Mouse (Mus musculus) spleen, postnatal 10 days (tissue): Measurements from ENCODE around the gene Wdr35.

Experiments
- DNase-seq, 2 experiments: peaks; one replicate each; pipeline ENCODE4 v3.0.0; 2021 to 2022; ENCODE audit warnings: low spot score in 2 of 2

Gene Wdr35

DNA sequence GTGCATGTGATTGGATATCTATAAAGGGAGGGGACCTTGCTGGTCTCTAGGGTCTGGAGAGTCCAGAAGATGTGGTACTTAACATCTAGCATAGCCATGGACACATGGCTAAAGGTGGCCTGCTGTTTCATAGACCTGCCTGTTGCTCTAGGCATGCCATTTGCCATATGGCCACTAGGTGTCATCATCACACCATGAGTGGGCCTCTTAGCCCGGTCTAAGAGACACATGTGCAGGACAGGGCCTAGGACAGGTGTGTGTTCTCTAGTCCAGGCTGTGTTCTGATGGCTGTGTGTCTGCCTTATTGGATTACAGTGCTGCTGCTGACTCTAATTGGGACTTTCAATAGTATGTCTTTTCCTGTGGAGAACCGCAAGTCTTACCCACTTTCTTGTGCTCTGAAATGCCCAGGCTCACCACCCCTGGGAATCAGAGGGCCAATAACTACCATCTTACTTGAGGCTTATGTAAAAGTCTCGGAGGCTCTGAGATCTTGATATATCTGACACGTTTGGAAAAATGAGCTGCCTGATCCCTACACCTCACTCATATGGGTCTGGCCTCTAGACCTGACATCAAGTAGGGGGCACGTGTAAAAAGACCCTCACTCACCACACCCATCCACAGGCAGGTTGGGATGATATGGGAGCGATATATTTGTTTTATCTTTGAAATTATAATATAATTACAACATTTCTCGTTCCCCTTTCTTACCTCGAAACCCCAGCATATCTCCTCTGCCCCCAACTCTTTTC is 78.6 kb downstream of the Wdr35 start:
- DNase-seq, result peak; percentile 67 to 80

DNA sequence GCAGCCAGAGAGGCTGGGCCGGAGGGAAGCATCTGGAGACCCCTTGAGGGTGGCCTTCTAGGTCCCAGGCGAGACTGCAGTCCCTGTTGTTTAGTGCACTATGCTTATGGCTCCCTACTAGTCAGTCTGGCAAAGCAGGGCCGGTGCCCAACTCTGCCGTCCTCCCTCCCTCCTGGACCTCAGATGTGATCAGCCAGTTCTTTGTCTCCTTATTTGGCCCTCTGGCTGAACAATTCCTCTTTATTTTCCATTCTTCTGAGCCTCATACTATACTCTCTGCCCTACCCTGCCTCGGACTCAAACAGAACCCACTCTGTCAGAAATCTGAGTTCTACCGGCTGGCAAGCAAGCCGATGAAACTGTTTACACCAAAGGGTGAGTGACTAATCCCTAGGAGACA is 79.7 kb downstream of the Wdr35 start:
- DNase-seq, result no peak

DNA sequence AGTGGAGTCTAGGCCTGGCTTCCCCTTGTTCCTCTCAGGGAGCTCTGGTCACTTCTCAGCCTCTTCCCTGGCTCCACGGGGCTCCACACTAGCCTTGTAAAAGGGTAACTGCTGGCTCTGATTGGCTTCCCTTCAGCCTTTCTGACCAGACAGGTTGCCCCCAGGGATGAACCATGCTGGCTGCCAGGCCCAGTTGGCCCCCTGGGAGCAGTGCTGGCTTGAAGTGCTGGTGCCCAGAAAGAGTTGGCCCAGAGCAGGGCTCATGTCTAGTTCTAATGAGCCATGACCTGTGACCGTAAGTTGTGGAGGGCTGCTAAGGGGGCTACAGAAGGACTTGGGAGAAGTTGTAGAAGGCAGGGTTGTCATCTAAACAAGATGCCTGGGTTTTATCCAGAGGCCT is 80.3 kb downstream of the Wdr35 start:
- DNase-seq, result no peak

DNA sequence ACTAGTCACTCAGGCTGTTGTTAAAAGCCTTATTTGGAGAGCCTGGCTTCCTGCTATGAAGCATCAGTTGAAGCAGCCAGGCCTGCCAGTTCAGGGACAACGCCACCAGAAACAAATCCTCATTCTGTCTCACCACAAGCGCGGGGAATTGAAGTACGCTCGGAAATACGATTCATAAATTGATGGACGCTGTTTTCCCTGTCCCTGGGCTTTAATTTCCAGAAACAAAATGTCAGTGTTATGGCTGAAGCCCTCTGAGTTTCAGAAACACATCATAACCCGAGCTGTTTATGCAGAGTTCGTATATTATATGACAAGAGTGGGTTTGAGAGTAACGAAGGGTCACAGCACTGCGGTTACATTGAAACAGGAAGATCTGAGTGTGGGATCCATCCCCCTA is 81.6 kb downstream of the Wdr35 start:
- DNase-seq, result no peak

DNA sequence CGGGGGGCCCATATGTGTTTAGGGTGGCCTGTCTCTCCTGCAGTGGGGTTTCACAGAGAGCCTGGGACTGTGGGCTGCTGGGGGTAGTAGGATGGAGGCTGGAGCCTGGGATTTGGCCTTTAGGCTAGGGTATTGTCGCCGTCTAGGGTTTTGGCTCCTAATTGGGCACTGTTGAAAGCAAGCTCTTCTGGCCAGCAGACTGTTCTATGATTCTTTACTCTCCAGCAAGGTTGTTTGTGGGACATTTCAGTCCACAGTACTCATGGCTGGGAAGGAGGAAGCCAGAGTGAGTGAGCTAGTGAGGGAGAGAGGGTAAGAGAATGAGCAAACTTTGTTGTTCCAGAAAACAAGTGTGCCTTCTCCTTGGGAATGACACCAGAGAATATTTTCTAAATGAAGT is 85.8 kb downstream of the Wdr35 start:
- DNase-seq, result no peak

DNA sequence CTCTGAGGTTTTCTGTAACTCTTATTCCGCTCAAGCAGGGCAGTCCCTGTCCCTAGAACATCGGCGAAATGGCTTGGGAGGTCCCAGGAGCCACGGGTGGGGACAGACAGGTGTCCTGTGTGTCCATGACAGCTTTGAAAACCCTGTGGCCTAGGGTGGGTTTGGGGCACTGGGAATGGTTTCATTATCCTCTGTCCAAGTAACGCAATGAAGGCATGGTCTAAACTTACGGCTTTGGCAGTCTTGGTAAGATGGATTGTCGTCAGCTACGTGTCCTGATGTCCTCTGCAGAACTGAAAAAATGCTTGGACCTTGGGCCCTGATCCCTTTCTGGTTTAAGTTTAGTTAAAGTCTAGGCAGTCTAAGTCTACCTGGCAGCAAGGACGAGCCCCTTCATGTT is 86.3 kb downstream of the Wdr35 start:
- DNase-seq, result no peak

DNA sequence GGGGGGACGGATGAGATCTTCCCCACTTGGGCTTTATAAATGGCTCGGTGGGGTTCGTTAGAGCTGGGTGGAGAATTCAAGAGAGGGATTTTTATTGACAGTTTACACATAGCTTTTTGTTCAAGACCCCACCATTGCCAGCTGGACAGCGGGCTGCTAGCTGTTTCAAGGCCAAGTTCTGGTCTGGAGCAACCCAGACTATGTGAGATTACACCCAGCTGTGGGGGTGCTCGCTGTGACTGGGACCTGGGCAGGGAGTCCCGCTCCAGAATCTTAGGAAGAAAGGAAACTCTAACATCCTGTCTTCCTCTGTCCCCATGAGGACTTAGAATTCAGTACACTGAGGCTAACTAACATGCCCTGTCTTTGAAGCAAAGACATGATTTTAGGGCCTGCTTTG is 89.9 kb downstream of the Wdr35 start:
- no peak for DNase-seq

DNA sequence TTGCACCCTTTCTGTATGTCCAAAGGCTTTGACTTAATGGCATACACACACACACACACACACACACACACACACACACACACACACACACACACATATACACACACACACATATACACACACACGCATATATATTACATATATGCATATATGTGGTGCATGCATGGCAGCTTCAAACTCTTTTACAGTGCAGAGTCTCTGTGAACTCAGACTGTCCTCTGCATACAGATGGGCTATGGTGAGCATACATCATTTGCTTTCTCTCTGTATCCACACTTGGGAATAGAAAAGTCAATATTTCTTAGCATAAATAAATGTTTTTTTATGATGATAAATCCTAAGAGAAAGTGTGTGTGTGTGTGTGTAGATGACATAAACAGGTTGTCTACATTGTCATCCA is 97.4 kb downstream of the Wdr35 start:
- DNase-seq, result no peak

DNA sequence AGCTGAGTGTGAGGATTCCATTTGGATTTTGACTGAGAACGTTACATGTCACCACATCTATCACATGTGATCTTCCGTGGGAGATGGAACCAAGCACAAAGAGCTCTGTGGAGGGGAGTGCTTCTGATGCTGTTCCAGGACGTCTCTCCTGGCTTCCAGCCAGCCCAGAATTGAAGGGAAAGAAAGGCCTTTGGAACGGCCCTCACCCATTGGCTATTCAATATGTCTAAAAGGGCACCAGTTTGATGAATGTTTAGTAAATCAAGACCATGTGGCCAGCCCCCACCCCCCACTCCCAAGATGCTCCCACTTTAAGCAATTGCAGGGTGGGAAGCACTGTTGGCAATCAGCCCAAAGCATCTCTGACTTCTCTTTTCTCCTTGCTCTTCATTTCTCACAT is 97.8 kb downstream of the Wdr35 start:
- DNase-seq, result no peak

DNA sequence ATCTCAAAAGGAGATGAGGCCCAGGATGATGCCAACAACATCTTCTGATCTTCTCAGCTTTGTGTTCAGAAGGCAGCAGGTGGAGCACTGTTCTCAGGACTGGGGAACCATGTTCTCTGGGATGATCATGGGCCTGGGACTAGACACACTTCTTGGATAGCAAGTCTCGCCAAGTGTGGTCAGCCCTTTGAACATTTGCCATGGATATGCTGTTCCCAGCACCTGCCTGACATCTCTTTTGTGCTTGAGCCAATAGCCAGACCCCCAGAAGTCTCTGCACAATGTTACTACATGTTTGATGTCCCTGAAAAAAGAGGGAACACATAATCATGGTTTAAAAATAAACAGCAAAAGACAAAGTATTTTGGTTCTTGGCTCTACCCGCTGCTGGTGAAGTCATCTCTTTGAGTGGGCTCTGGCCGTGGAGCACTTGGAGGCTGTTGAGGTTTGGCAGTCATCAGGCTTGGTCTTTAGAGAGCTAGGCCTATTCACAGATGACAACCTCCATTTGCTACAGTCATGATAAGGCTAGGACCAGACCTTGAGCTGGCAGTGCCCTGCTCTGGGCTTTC is 103.9 kb downstream of the Wdr35 start:
- DNase-seq, result no peak
